Mouse (Mus musculus): ENCODE measurements around the gene Osbpl8. TPM values are rescaled to one million over a fixed set of nuclear protein-coding genes. Genes with fewer than 3 reads are reported as not detected.
A peak's percentile ranks its signal among the peaks of the same experiment; 100 is the strongest.

The Osbpl8 gene
- total and polyA plus RNA-seq, 3 experiments, result 10.9 to 73.7 (median 70.0) TPM

DNA sequence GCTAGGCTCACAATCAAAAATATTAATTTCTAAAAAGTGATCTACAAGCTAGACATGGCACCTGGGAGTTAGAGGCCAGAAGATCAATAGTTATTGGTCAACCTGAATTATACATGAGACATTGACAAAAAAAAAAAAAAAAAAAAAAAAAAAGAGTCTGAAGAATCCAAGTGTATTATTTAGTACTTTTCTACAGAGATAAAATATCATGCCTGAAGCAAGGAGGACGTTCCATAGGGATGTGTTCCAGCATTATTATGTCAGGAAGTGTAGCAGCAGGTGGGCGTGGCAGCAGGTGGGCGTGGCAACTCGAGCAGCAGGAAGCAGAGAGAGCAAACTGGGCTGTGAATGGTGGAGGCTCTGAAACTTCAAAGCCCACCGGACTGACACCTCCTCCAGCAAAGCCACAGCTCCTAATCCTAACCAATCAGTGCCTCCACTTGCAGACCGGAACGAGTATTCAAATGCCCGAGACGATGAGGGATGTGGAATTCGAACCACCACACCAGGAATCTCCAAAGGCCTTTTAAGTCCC lies 41.6 kb upstream of the Osbpl8 start:
- DNase-seq, result no peak
- Histone ChIP-seq H3K4me1 (ENCODE audit: control insufficient read depth, insufficient read depth, low read length) (no peaks in the 10 kb centered on the region), H3K36me3 (ENCODE audit: control insufficient read depth, insufficient read depth, low read length) (no peaks in the 10 kb centered on the region), H3K9ac (ENCODE audit: low read depth, low read length) (no peak overlapping the region), H3K27me3 (ENCODE audit: control insufficient read depth, insufficient read depth, low read length) (no peaks in the 10 kb centered on the region), H3K27ac (no peak overlapping the region), H3K4me3 (no peak overlapping the region), H3K79me2 (replicated peaks; ENCODE audit: control insufficient read depth, insufficient read depth, low read length) (no peaks in the 10 kb centered on the region)
- WGBS, result 68% methylated on average over 10 of the region's 10 CpGs
- no peak for TF ChIP-seq EP300 (IDR thresholded peaks at IDR 0.05; ENCODE audit: insufficient read depth, low read depth, low read length)
- TF ChIP-seq POLR2A (IDR thresholded peaks at IDR 0.05; ENCODE audit: insufficient read depth, low read depth, low read length), result no peak
- intact Hi-C loops (cut with DNase I), result no loop called here

DNA sequence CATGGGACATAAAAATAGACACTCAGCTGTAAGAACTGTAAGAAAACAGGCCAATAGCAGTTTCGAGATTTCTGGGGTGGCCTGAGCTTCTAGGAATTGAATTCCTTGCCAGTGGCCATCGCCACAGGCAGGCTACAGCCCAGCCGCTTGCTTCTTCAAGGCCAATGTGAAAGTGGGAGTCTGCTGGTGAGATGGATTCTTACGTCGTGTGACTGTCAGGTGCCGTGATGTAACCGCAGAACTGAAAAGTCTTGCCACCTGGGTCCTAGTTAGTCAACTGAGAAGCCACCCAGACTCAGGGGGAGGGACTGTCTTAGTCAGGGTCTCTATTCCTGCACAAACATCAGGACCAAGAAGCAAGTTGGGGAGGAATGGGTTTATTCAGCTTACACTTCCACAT lies 40.4 kb upstream of the Osbpl8 start:
- no peaks in the 10 kb centered on the region for H3K79me2 ChIP-seq (replicated peaks; ENCODE audit: control insufficient read depth, insufficient read depth, low read length)
- TF ChIP-seq CTCF (IDR thresholded peaks at IDR 0.05), result no peak
- TF ChIP-seq EP300 (IDR thresholded peaks at IDR 0.05; ENCODE audit: insufficient read depth, low read depth, low read length), result no peak
- no peak for TF ChIP-seq POLR2A (IDR thresholded peaks at IDR 0.05; ENCODE audit: insufficient read depth, low read depth, low read length)
- no peak overlapping the region for H3K27ac ChIP-seq
- H3K4me1 ChIP-seq (ENCODE audit: control insufficient read depth, insufficient read depth, low read length), result no peaks in the 10 kb centered on the region
- H3K27me3 ChIP-seq (ENCODE audit: control insufficient read depth, insufficient read depth, low read length), result no peaks in the 10 kb centered on the region
- no peak overlapping the region for H3K4me3 ChIP-seq
- intact Hi-C loops (cut with DNase I), result no loop called here
- no peaks in the 10 kb centered on the region for H3K36me3 ChIP-seq (ENCODE audit: control insufficient read depth, insufficient read depth, low read length)
- no peak for DNase-seq
- WGBS, result 90% methylated on average over 7 of the region's 7 CpGs
- H3K9ac ChIP-seq (ENCODE audit: low read depth, low read length), result no peak overlapping the region

- Histone ChIP-seq H3K27ac (no peak overlapping the region), H3K36me3 (ENCODE audit: control insufficient read depth, insufficient read depth, low read length) (no peaks in the 10 kb centered on the region), H3K9ac (ENCODE audit: low read depth, low read length) (no peak overlapping the region), H3K27me3 (ENCODE audit: control insufficient read depth, insufficient read depth, low read length) (no peaks in the 10 kb centered on the region), H3K4me1 (ENCODE audit: control insufficient read depth, insufficient read depth, low read length) (no peaks in the 10 kb centered on the region), H3K79me2 (replicated peaks; ENCODE audit: control insufficient read depth, insufficient read depth, low read length) (no peaks in the 10 kb centered on the region), H3K4me3 (no peak overlapping the region)
- no peak for TF ChIP-seq POLR2A (IDR thresholded peaks at IDR 0.05; ENCODE audit: insufficient read depth, low read depth, low read length)
- TF ChIP-seq EP300 (IDR thresholded peaks at IDR 0.05; ENCODE audit: insufficient read depth, low read depth, low read length), result no peak
- TF ChIP-seq CTCF (IDR thresholded peaks at IDR 0.05), result no peak
- 26% methylated on average over 1 of the region's 1 CpGs for WGBS
- intact Hi-C loops (cut with DNase I), result no loop called here
- DNase-seq, result no peak
Measured at GRCm38 (mm10) chr10:111124767-111125315, 39.7 kb upstream of the Osbpl8 start.

DNA sequence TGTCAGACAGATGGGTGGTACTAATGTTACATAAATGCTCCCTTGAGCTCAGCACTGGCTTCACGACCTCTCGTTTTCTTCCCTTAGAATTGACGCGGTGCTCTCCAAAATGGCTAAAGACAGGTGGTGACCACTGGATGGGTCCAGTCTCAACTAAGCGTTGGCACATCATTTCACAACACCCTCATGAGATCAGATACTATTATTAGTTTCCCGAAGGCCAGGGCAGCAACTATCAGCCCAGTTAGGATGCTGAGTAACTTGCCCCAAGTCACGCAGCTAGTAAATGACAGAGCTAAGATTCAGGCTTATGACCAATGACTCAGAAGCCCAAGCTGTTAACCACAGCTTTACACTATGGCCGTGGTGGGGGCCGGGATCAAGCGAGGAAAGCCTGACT lies 37.2 kb upstream of the Osbpl8 start:
- TF ChIP-seq POLR2A (IDR thresholded peaks at IDR 0.05; ENCODE audit: insufficient read depth, low read depth, low read length) (no peak), EP300 (IDR thresholded peaks at IDR 0.05; ENCODE audit: insufficient read depth, low read depth, low read length) (no peak)
- H3K79me2 ChIP-seq (replicated peaks; ENCODE audit: control insufficient read depth, insufficient read depth, low read length), result no peaks in the 10 kb centered on the region
- H3K36me3 ChIP-seq (ENCODE audit: control insufficient read depth, insufficient read depth, low read length), result no peaks in the 10 kb centered on the region
- H3K27me3 ChIP-seq (ENCODE audit: control insufficient read depth, insufficient read depth, low read length), result no peaks in the 10 kb centered on the region
- no peak overlapping the region for H3K9ac ChIP-seq (ENCODE audit: low read depth, low read length)
- H3K4me3 ChIP-seq, result no peak overlapping the region
- no peak for DNase-seq
- intact Hi-C loops (cut with DNase I), result no loop called here
- H3K27ac ChIP-seq, result no peak overlapping the region
- 73% methylated on average over 10 of the region's 10 CpGs for WGBS
- no peaks in the 10 kb centered on the region for H3K4me1 ChIP-seq (ENCODE audit: control insufficient read depth, insufficient read depth, low read length)

GRCm38 (mm10) chr10:111128493-111128892 lies 36.1 kb upstream of the Osbpl8 start:
- no peak overlapping the region for H3K27ac ChIP-seq
- no peak for TF ChIP-seq EP300 (IDR thresholded peaks at IDR 0.05; ENCODE audit: insufficient read depth, low read depth, low read length)
- TF ChIP-seq CTCF (IDR thresholded peaks at IDR 0.05), result no peak
- TF ChIP-seq POLR2A (IDR thresholded peaks at IDR 0.05; ENCODE audit: insufficient read depth, low read depth, low read length), result no peak
- H3K9ac ChIP-seq (ENCODE audit: low read depth, low read length), result no peak overlapping the region
- DNase-seq, result no peak
- H3K36me3 ChIP-seq (ENCODE audit: control insufficient read depth, insufficient read depth, low read length), result no peaks in the 10 kb centered on the region
- H3K4me1 ChIP-seq (ENCODE audit: control insufficient read depth, insufficient read depth, low read length), result no peaks in the 10 kb centered on the region
- no peak overlapping the region for H3K4me3 ChIP-seq
- no peaks in the 10 kb centered on the region for H3K27me3 ChIP-seq (ENCODE audit: control insufficient read depth, insufficient read depth, low read length)
- 59% methylated on average over 3 of the region's 3 CpGs for WGBS
- H3K79me2 ChIP-seq (replicated peaks; ENCODE audit: control insufficient read depth, insufficient read depth, low read length), result no peaks in the 10 kb centered on the region
- intact Hi-C loops (cut with DNase I), result no loop called here

GRCm38 (mm10) chr10:111129867-111130620 lies 34.5 kb upstream of the Osbpl8 start:
- TF ChIP-seq CTCF (IDR thresholded peaks at IDR 0.05), result peak; percentile 51
- TF ChIP-seq POLR2A (IDR thresholded peaks at IDR 0.05; ENCODE audit: insufficient read depth, low read depth, low read length), result no peak
- no peak overlapping the region for H3K27ac ChIP-seq
- H3K79me2 ChIP-seq (replicated peaks; ENCODE audit: control insufficient read depth, insufficient read depth, low read length), result no peaks in the 10 kb centered on the region
- 76% methylated on average over 15 of the region's 15 CpGs for WGBS
- no peaks in the 10 kb centered on the region for H3K36me3 ChIP-seq (ENCODE audit: control insufficient read depth, insufficient read depth, low read length)
- no peak overlapping the region for H3K9ac ChIP-seq (ENCODE audit: low read depth, low read length)
- intact Hi-C loops (cut with DNase I), result no loop called here
- DNase-seq, result no peak
- H3K4me1 ChIP-seq (ENCODE audit: control insufficient read depth, insufficient read depth, low read length), result no peaks in the 10 kb centered on the region
- no peaks in the 10 kb centered on the region for H3K27me3 ChIP-seq (ENCODE audit: control insufficient read depth, insufficient read depth, low read length)
- H3K4me3 ChIP-seq, result no peak overlapping the region

Measured in heart, adult 2 months (tissue).